Mouse (Mus musculus) limb, embryonic 11.5 days (tissue): ENCODE results near the gene Mrpl37. TPM values are rescaled to one million over a fixed set of nuclear protein-coding genes. Genes with fewer than 3 reads are reported as not detected.
A peak's percentile ranks its signal among the peaks of the same experiment; 100 is the strongest.

ENCODE experiments used
- ATAC-seq: fragments of 200-750 bp; cut with Nextera tagmentation; 2 replicates; pipeline ENCODE4 v1.8.0; 2017; ENCODE audit warnings: low read depth; ENCODE audit not compliant: insufficient number of reproducible peaks, low FRiP score, low TSS enrichment
- DNase-seq: peaks from one replicate; pipeline ENCODE4 v3.0.0-alpha.2; 2015; ENCODE audit warnings: low spot score
- H3K27ac ChIP-seq: fragments of 300-500 bp; sonication (generic); replicated peaks from 2 replicates; pipeline ENCODE4 v1.5.1; 2014; ENCODE audit warnings: low read depth, mild to moderate bottlenecking, low read length
- H3K27me3 ChIP-seq: fragments of 300-500 bp; sonication (generic); 2 replicates; pipeline ENCODE4 v1.6.1; 2014; ENCODE audit warnings: mild to moderate bottlenecking, low read length, mixed read lengths; ENCODE audit not compliant: control insufficient read depth, insufficient read depth
- H3K36me3 ChIP-seq: fragments of 300-500 bp; sonication (generic); 2 replicates; pipeline ENCODE4 v1.6.1; 2014; ENCODE audit warnings: mild to moderate bottlenecking, low read length, moderate library complexity, mixed read lengths; ENCODE audit not compliant: control insufficient read depth, insufficient read depth
- H3K4me1 ChIP-seq: fragments of 300-500 bp; sonication (generic); 2 replicates; pipeline ENCODE4 v1.6.1; 2014; ENCODE audit warnings: low read length, mixed read lengths; ENCODE audit not compliant: control insufficient read depth, insufficient read depth
- H3K4me2 ChIP-seq: fragments of 300-500 bp; sonication (generic); 2 replicates; pipeline ENCODE4 v1.6.1; 2014; ENCODE audit warnings: low read depth, mild to moderate bottlenecking, moderate library complexity; ENCODE audit not compliant: severe bottlenecking
- H3K4me3 ChIP-seq: fragments of 300-500 bp; sonication (generic); 2 replicates; pipeline ENCODE4 v1.5.1; 2014; ENCODE audit warnings: low read depth, low read length
- H3K9ac ChIP-seq: fragments of 300-500 bp; sonication (generic); 2 replicates; pipeline ENCODE4 v1.6.1; 2014; ENCODE audit warnings: mild to moderate bottlenecking, low read length
- H3K9me3 ChIP-seq: fragments of 300-500 bp; sonication (generic); 2 replicates; pipeline ENCODE4 v1.6.1; 2016; ENCODE audit warnings: low read length; ENCODE audit not compliant: control insufficient read depth
- whole genome bisulfite sequencing: fragments of 180-500 bp; shearing (Covaris S2); extraction: QIAGEN DNeasy Blood & Tissue Kit; methylation state at CpG from one replicate; pipeline ENCODE4 v1.1.7; 2014; 5-methylcytosine and 5-hydroxymethylcytosine counted together
- polyA plus RNA-seq: library from polyadenylated mRNA; unstranded; fragments of >200 nt; fragmentation: Nextera tagmentation; extraction: Ambion mirVana; gene quantifications from 2 replicates; pipeline ENCODE4 v1.2.1, GENCODE M21; 2014

Gene Mrpl37
- polyA plus RNA-seq, 1 experiment from 2014 or later = 131 TPM

DNA sequence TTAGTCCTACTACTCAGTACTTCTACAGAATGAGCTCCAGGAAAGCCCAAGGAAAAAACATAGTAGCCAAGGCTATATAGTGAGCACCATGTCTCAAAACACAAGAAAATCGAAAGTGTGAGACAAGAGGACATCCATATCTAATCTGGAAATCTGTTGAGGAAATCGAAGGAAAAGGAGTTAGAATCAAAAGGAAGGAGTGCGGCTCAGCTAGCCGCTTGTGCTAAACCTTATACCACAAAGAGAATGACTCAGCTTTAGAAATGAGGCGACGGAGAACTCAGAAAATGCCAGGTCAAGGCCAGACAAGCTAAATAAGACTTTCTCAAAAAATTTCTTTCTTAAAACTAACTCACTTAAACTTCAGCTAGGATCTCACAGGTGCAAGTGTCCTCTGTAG lies 24.4 kb downstream of the Mrpl37 start:
- no peak for DNase-seq
- WGBS = 94% methylated on average over 6 of the region's 6 CpGs
- Histone ChIP-seq H3K27ac (no peak overlapping the region), H3K9ac (no peak overlapping the region), H3K4me1 (no peaks in the 10 kb centered on the region), H3K36me3 (peaks cover 41% of the 10 kb centered on the region), H3K4me3 (no peak overlapping the region), H3K4me2 (no peak overlapping the region), H3K9me3 (no peaks in the 10 kb centered on the region), H3K27me3 (no peaks in the 10 kb centered on the region)
- no peak for ATAC-seq

DNA sequence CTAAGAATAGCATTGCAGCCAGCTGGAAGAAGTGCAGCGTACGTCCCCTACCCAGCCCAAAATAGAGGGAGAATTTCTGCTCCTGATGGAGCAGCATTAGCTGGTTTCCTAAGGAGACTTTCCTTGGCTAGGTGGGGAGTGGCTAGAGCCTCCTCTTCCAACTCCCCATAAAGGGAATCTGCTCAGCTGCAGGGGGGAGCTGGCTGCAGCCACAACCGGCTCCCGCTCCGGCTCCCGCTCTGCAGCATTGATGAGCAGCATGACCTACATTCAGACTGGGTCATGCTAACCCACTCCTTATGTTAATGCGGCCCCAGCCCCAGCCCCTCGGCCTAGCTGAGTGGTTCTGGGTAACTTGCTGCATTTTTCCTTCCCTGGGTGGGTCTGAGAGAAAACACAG lies 27.4 kb downstream of the Mrpl37 start:
- ATAC-seq = no peak
- Histone ChIP-seq H3K36me3 (peaks cover 35% of the 10 kb centered on the region), H3K27ac (no peak overlapping the region), H3K4me1 (no peaks in the 10 kb centered on the region), H3K27me3 (no peaks in the 10 kb centered on the region), H3K4me2 (no peak overlapping the region), H3K9me3 (no peaks in the 10 kb centered on the region), H3K9ac (no peak overlapping the region), H3K4me3 (no peak overlapping the region)
- WGBS = 86% methylated on average over 8 of the region's 8 CpGs
- no peak for DNase-seq

DNA sequence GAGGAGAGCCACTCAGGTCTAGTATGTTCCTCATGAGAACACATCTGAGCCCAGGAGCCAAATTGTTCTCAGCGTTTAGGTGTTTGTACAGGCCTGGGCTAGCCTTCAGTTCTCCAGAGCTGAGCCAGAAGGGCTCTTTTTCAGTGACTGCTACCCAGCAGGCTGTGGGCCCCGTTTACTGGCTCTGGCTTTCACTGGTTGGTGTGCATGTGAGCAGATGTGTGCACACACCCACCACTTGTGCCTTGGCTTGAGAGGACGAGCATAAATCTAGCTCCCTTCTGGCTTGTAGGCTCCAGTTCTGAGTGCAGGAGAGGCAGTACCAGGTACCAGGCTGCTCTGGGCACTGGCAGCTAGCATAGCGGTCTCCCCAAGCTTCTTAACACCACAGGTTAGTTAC lies 28.4 kb downstream of the Mrpl37 start:
- H3K27me3 ChIP-seq = no peaks in the 10 kb centered on the region
- no peaks in the 10 kb centered on the region for H3K9me3 ChIP-seq
- no peak for DNase-seq
- peaks cover 37% of the 10 kb centered on the region for H3K36me3 ChIP-seq
- no peak for ATAC-seq
- no peak overlapping the region for H3K27ac ChIP-seq
- no peak overlapping the region for H3K9ac ChIP-seq
- H3K4me1 ChIP-seq = no peaks in the 10 kb centered on the region
- 79% methylated on average over 4 of the region's 4 CpGs for WGBS
- no peak overlapping the region for H3K4me2 ChIP-seq
- no peak overlapping the region for H3K4me3 ChIP-seq

DNA sequence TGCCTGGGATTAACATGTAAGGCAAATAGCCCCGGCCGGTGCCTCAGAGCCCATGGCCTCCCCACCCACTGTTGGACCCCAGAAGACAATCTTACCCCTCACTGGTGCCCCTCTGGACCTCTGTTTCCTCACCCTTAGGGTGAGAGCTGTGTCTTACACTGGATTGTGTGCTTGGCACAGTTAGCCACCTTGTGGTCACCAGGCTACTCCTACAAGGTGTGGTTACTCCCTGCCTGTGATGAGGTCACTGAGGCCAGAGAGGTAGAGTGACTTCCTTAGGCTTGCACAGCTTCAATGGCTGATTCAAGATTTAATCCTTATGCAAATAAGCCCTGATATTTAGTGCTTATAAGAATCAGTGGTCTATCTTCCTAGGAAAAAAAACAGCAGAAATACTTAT lies 29.7 kb downstream of the Mrpl37 start:
- H3K4me1 ChIP-seq = no peaks in the 10 kb centered on the region
- H3K4me3 ChIP-seq = no peak overlapping the region
- H3K9me3 ChIP-seq = no peaks in the 10 kb centered on the region
- DNase-seq (no peak), ATAC-seq (no peak)
- no peak overlapping the region for H3K27ac ChIP-seq
- 96% methylated on average over 2 of the region's 2 CpGs for WGBS
- H3K4me2 ChIP-seq = no peak overlapping the region
- H3K36me3 ChIP-seq = peaks cover 37% of the 10 kb centered on the region
- H3K27me3 ChIP-seq = no peaks in the 10 kb centered on the region
- H3K9ac ChIP-seq = no peak overlapping the region

DNA sequence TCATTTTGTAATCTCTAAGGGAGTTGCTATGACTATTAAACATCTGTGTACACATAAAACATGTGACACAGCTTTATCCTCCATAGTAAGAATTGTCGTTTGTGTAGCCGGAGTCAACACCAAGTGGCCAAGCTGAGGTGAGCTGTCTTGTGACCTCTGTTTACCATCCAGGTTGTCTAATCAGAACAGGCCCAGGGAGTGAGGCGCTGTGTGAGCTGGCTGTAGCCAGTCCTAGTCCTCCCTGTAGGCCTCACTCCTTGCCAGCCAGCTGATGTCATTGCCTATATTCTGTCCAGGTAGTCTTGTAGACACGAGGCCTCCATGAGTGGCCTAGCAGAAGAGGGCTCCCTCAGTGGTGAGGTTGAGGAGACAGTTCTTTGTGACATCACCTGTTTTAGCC lies 31.0 kb downstream of the Mrpl37 start:
- ATAC-seq (no peak), DNase-seq (no peak)
- H3K4me1 ChIP-seq = no peaks in the 10 kb centered on the region
- no peaks in the 10 kb centered on the region for H3K27me3 ChIP-seq
- 91% methylated on average over 4 of the region's 4 CpGs for WGBS
- H3K27ac ChIP-seq = no peak overlapping the region
- H3K4me2 ChIP-seq = no peak overlapping the region
- H3K9me3 ChIP-seq = no peaks in the 10 kb centered on the region
- H3K4me3 ChIP-seq = no peak overlapping the region
- H3K9ac ChIP-seq = no peak overlapping the region
- H3K36me3 ChIP-seq = peaks cover 32% of the 10 kb centered on the region

DNA sequence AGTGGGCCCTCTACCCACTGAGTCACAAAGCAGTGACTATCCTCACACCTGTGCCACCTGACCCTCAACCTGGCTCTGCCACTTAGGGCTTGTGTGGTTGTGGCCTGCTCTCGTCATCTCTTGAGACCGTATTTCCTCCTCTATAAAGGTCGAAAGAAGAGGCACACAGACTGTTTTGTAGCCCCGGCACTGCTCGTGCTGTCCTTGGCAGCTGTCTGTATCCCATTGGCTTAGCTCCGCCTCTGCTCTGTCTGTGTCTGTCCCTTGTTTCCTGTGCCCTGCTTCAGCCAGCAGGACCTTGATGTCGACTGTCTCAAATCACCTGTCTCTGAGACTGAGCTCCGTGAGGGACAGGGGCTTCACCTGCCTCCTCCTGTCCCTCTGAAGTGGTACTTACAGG lies 40.2 kb downstream of the Mrpl37 start:
- Histone ChIP-seq H3K4me2 (no peak overlapping the region), H3K9ac (no peak overlapping the region), H3K36me3 (peaks cover 11% of the 10 kb centered on the region; the same call in 1 of the 2 replicates), H3K4me3 (no peak overlapping the region), H3K9me3 (no peaks in the 10 kb centered on the region), H3K27ac (0 out of 2 replicates have a peak overlapping the region, but pooled peaks have one; percentile 4), H3K4me1 (0 out of 2 replicates have a peak, but pooled peaks cover 6% of the 10 kb centered on the region), H3K27me3 (no peaks in the 10 kb centered on the region)
- DNase-seq = no peak
- ATAC-seq = no peak
- WGBS = 64% methylated on average over 8 of the region's 8 CpGs

DNA sequence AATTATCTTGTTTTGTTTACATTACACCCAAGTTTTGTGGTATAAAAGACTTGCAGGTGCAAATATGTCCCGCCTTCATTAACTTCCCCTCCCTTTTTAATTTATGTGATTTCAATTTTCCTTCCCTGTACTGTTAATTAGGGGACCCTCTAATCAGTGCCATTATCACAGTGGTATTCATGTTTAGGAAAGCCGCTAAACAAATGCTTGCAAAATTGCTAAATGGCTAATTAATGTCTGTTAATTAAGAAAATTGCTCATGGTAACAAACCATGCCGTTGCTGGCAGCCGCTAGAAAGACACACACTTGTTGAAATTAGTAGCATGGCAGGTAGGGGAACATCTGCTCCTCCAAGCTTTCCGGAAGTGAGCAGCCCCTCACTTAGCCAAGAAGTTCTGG lies 41.3 kb downstream of the Mrpl37 start:
- Histone ChIP-seq H3K9me3 (no peaks in the 10 kb centered on the region), H3K4me1 (0 out of 2 replicates have a peak, but pooled peaks cover 6% of the 10 kb centered on the region), H3K9ac (no peak overlapping the region), H3K27ac (0 out of 2 replicates have a peak overlapping the region, but pooled peaks have one; percentile 36), H3K4me3 (no peak overlapping the region), H3K27me3 (no peaks in the 10 kb centered on the region), H3K4me2 (no peak overlapping the region), H3K36me3 (peaks cover 7% of the 10 kb centered on the region; the same call in 1 of the 2 replicates)
- 86% methylated on average over 5 of the region's 5 CpGs for WGBS
- DNase-seq = no peak
- no peak for ATAC-seq

DNA sequence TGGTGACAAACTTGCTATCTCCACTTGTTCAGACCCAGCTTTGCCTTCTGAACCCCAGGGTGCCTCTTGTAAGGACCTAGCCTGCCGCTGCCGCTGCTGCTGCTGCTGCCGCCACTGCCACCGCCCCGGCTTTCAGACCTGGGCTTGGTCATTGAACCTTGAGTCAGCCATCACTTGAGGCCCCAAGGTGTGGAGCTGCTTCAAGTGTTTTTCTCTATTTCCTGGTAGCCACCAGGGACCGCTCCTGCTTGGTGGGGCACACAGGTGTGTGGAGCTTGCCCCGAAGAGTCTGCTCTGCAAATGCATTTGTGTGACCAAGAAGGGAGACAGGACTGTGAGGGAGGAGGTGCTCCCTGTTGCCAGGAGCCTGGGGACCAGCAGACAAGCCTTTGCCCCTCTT lies 41.8 kb downstream of the Mrpl37 start:
- Histone ChIP-seq H3K4me2 (no peak overlapping the region), H3K27me3 (no peaks in the 10 kb centered on the region), H3K4me3 (no peak overlapping the region), H3K9me3 (no peaks in the 10 kb centered on the region), H3K27ac (no peak overlapping the region), H3K4me1 (0 out of 2 replicates have a peak, but pooled peaks cover 6% of the 10 kb centered on the region), H3K36me3 (peaks cover 7% of the 10 kb centered on the region; the same call in 1 of the 2 replicates), H3K9ac (no peak overlapping the region)
- WGBS = 83% methylated on average over 7 of the region's 7 CpGs
- ATAC-seq (no peak), DNase-seq (no peak)

DNA sequence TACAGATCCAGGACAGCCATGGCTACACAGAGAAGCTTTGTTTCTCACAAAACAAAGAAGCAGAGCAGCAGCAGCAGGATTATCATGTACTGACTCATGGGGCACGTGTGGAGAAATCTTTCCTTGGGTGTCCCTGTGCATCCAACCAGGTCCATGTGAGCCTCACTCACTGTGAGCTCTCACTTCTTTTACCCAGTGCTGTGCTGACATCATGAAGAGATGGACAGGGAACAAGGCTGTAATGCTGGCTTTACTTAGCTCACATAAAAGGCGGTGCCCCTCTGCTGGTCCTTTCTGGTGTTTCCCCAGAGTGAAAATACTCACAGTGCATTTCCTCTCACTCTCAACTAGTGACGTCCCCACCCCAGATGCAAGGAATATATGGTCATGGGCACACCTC lies 45.2 kb downstream of the Mrpl37 start:
- no peak overlapping the region for H3K4me2 ChIP-seq
- no peak for DNase-seq
- peaks cover 4% of the 10 kb centered on the region; the same call in 1 of the 2 replicates for H3K36me3 ChIP-seq
- H3K27ac ChIP-seq = 0 out of 2 replicates have a peak overlapping the region, but pooled peaks have one; percentile 22
- ATAC-seq = no peak
- no peak overlapping the region for H3K9ac ChIP-seq
- no peaks in the 10 kb centered on the region for H3K27me3 ChIP-seq
- H3K9me3 ChIP-seq = no peaks in the 10 kb centered on the region
- no peak overlapping the region for H3K4me3 ChIP-seq
- H3K4me1 ChIP-seq = peaks cover 31% of the 10 kb centered on the region
- 75% methylated on average over 3 of the region's 3 CpGs for WGBS
